Mouse (Mus musculus) myocyte (in vitro differentiated cells): ENCODE results near the gene Crygn. TPM values are rescaled to one million over a fixed set of nuclear protein-coding genes. Genes with fewer than 3 reads are reported as not detected.

Experiments used
- H3K27me3 ChIP-seq: one replicate; pipeline ENCODE4 v1.6.1; 2011; ENCODE audit not compliant: control insufficient read depth, insufficient read depth, insufficient read length
- H3K36me3 ChIP-seq: one replicate; pipeline ENCODE4 v1.6.1; 2011; ENCODE audit not compliant: control insufficient read depth, insufficient read depth
- H3K4me2 ChIP-seq: one replicate; pipeline ENCODE4 v1.6.1; 2011; ENCODE audit warnings: low read depth, control low read depth
- H3K4me3 ChIP-seq: one replicate; pipeline ENCODE4 v1.5.1; 2011; ENCODE audit warnings: mild to moderate bottlenecking, control low read depth, moderate library complexity
- H3K79me2 ChIP-seq: one replicate; pipeline ENCODE4 v1.6.1; 2011; ENCODE audit not compliant: control insufficient read depth, insufficient read depth
- H3ac ChIP-seq: one replicate; pipeline ENCODE4 v1.6.1; 2011; ENCODE audit not compliant: control insufficient read depth, insufficient read length
- CEBPB ChIP-seq: IDR thresholded peaks from 2 replicates; pipeline ENCODE4 v1.6.1; 2011; ENCODE audit warnings: mild to moderate bottlenecking, moderate library complexity; ENCODE audit not compliant: poor library complexity, insufficient read depth, severe bottlenecking
- E2F4 ChIP-seq: IDR thresholded peaks from one replicate; pipeline ENCODE4 v1.6.1; 2011; ENCODE audit warnings: mild to moderate bottlenecking, control low read depth, moderate library complexity; ENCODE audit not compliant: insufficient read depth
- MAX ChIP-seq: IDR thresholded peaks from one replicate; pipeline ENCODE4 v1.6.1; 2011; ENCODE audit warnings: low read depth, mild to moderate bottlenecking, control low read depth
- MYOD1 ChIP-seq, 3 experiments: IDR thresholded peaks; one replicate each; pipeline ENCODE4 v1.6.1; 2011; ENCODE audit warnings: control low read depth in 2 of 3, low read depth in 2 of 3, mild to moderate bottlenecking in 2 of 3, moderate library complexity in 1 of 3; ENCODE audit not compliant: insufficient read length in 2 of 3, control insufficient read depth in 1 of 3
- MYOG ChIP-seq, 3 experiments: IDR thresholded peaks; one replicate each; pipeline ENCODE4 v1.6.1; 2011; ENCODE audit warnings: control low read depth in 2 of 3, low read depth in 2 of 3, mild to moderate bottlenecking in 2 of 3; ENCODE audit not compliant: insufficient read length in 2 of 3, control insufficient read depth in 1 of 3, insufficient read depth in 1 of 3
- POLR2A ChIP-seq: IDR thresholded peaks from one replicate; pipeline ENCODE4 v1.6.1; 2011; ENCODE audit warnings: low read depth, mild to moderate bottlenecking, control low read depth, moderate library complexity; ENCODE audit not compliant: insufficient read length
- POLR2AphosphoS2 ChIP-seq: IDR thresholded peaks from one replicate; pipeline ENCODE4 v1.6.1; 2011; ENCODE audit warnings: low read depth, control low read depth; ENCODE audit not compliant: insufficient read length
- REST ChIP-seq: IDR thresholded peaks from one replicate; pipeline ENCODE4 v1.6.1; 2011; ENCODE audit warnings: mild to moderate bottlenecking, control low read depth, moderate library complexity; ENCODE audit not compliant: insufficient read depth, insufficient read length
- SRF ChIP-seq: IDR thresholded peaks from one replicate; pipeline ENCODE4 v1.6.1; 2011; ENCODE audit warnings: low read depth; ENCODE audit not compliant: control insufficient read depth, insufficient read length
- TCF12 ChIP-seq: IDR thresholded peaks from one replicate; pipeline ENCODE4 v1.6.1; 2011; ENCODE audit warnings: mild to moderate bottlenecking, control low read depth; ENCODE audit not compliant: poor library complexity, insufficient read depth, severe bottlenecking
- TCF3 ChIP-seq: IDR thresholded peaks from one replicate; pipeline ENCODE4 v1.6.1; 2011; ENCODE audit warnings: low read depth, control low read depth; ENCODE audit not compliant: insufficient read length
- USF1 ChIP-seq: IDR thresholded peaks from one replicate; pipeline ENCODE4 v1.6.1; 2011; ENCODE audit warnings: low read depth, mild to moderate bottlenecking, control low read depth, moderate library complexity
- polyA plus RNA-seq: library from polyadenylated mRNA; unstranded; fragments of >200 nt; fragmentation: generic; extraction: Trizol; gene quantifications from one replicate; pipeline ENCODE4 v1.2.1, GENCODE M21; 2012; ENCODE audit warnings: missing spikeins

The Crygn gene
- polyA plus RNA-seq, 1 experiment: not detected

DNA sequence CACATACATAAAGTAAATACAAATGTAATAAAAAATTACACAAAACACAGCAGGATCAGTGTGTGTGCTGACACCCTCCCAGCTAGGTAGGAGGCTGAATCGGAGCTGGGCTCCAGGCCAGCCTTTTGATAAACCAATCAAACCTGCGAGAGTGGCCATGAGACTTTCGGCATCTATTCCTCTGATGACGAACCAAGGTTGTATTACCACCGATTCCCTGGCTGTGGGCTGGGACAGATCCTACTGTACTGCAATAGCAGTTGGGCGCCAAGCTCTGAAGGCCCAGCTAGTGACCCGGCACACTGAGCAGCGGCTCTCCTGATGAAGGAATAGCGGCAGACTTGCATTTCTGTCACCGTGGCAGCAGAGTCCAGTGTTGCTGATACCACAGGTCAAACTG, 40.8 kb upstream of the Crygn start:
- H3K36me3 ChIP-seq: peaks cover 12% of the 10 kb centered on the region
- TF ChIP-seq TCF3 (no peak), POLR2AphosphoS2 (no peak), E2F4 (no peak), POLR2A (no peak)
- no peaks in the 10 kb centered on the region for H3K27me3 ChIP-seq
- no peak overlapping the region for H3K4me2 ChIP-seq
- no peak overlapping the region for H3ac ChIP-seq
- H3K79me2 ChIP-seq: no peaks in the 10 kb centered on the region
- no peak overlapping the region for H3K4me3 ChIP-seq

DNA sequence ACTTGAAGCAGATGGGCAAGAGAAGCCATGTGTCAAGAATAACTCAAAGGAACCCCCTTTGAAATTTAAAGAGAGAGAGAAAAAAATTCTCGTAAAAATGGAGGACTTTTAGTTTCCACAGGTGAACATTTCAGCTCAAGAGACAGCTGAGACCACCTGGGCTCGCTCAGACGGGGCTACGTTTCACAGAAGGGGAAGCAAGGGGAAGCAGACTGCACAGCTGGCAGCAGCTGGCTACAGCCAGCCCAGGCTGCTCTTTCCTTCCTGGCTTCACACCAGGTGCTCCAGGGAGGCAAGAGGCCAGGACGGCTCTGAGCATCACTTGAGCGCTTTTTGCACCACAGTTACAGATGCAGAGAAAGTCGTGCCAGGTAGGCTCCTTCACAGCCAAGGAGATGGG, 40.0 kb upstream of the Crygn start:
- no peak for TF ChIP-seq POLR2AphosphoS2
- Histone ChIP-seq H3K36me3 (peaks cover 6% of the 10 kb centered on the region), H3K4me3 (no peak overlapping the region), H3K4me2 (no peak overlapping the region), H3K27me3 (no peaks in the 10 kb centered on the region), H3K79me2 (no peaks in the 10 kb centered on the region), H3ac (no peak overlapping the region)

DNA sequence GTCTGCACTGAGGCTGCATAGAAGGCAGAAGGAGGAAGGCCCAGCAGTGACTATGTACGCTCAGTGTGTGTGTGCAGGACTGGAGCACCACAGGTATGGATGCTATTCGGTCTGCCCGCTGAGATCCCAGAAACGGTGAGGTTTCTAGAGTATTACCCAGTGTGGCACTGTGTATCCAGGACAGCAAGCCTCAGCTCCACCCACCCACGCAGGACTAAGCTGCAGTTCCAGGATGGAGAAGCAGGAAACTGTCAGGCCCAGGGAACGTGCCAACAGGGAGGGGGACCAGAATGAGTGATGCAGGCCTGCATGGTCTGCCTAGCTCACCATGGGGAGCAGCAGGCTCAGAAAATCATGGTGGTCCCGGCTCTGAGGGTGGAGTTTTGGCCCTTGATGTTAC, 35.2 kb upstream of the Crygn start:
- no peak for TF ChIP-seq SRF
- no peak for TF ChIP-seq USF1
- no peak for TF ChIP-seq MYOD1 (IDR thresholded peaks at IDR 0.05; ENCODE audit: control insufficient read depth in 1 of 3, insufficient read length in 2 of 3, low read depth in 2 of 3)
- TF ChIP-seq E2F4: no peak
- TF ChIP-seq POLR2A: no peak
- TF ChIP-seq POLR2AphosphoS2: no peak
- no peak for TF ChIP-seq TCF3
- no peak for TF ChIP-seq MYOG (IDR thresholded peaks at IDR 0.05; ENCODE audit: control insufficient read depth in 1 of 3, insufficient read depth in 1 of 3, insufficient read length in 2 of 3, low read depth in 2 of 3)
- no peaks in the 10 kb centered on the region for H3K27me3 ChIP-seq

DNA sequence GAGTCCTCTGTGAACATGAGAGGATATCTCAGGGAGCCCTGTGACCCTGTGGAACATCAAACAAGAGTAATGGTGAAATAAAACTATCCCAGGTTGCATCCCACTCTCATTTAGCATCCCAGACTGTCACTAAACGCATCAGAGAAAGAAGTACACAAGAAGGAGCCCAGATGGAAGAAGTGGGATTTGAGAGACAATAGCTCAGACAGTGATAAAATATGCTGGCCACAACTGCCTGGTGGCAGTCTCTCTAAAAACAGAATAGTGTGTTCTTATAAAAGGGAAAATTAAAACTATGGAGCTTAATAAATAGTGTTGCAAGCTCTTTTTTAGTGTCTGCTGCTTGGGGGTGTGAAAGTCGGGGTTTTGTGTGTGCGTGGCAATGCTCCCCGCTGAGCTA, 25.1 kb upstream of the Crygn start:
- no peak overlapping the region for H3K4me2 ChIP-seq
- TF ChIP-seq E2F4 (no peak), SRF (no peak), TCF12 (no peak), POLR2AphosphoS2 (no peak), POLR2A (no peak)

More for the DNA sequence above, 35.2 kb upstream of the Crygn start:
- no peak overlapping the region for H3ac ChIP-seq
- H3K36me3 ChIP-seq: no peaks in the 10 kb centered on the region
- no peak overlapping the region for H3K4me2 ChIP-seq
- H3K4me3 ChIP-seq: no peak overlapping the region
- no peaks in the 10 kb centered on the region for H3K79me2 ChIP-seq

DNA sequence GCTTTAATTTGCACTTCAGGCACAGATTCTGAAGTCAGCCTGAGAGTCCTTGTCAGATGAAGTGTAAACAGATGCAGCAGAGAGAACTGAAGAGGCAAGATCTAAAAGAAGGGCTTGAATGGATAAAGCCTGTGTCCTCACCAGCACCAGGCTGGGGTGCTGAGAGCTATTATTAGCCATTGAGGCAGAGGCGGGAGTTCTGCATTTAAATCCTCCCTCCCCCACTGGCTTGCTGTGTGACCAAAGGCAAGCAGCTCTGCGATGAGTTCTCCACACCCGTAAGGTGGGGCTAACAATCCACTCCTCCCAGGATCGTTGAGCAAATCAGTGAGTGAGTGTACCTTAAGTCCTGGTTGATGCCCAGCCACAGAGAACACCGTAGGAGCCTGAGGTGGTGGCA, 23.2 kb upstream of the Crygn start:
- no peaks in the 10 kb centered on the region for H3K79me2 ChIP-seq
- H3K36me3 ChIP-seq: no peaks in the 10 kb centered on the region
- H3ac ChIP-seq: no peak overlapping the region
- H3K4me3 ChIP-seq: no peak overlapping the region
- TF ChIP-seq POLR2A: no peak
- no peak for TF ChIP-seq CEBPB
- TF ChIP-seq USF1: no peak
- no peak overlapping the region for H3K4me2 ChIP-seq
- H3K27me3 ChIP-seq: peaks cover 28% of the 10 kb centered on the region

More for the DNA sequence above, 25.1 kb upstream of the Crygn start:
- Histone ChIP-seq H3K4me3 (no peak overlapping the region), H3K79me2 (no peaks in the 10 kb centered on the region), H3ac (no peak overlapping the region), H3K36me3 (no peaks in the 10 kb centered on the region), H3K27me3 (peaks cover 24% of the 10 kb centered on the region)

DNA sequence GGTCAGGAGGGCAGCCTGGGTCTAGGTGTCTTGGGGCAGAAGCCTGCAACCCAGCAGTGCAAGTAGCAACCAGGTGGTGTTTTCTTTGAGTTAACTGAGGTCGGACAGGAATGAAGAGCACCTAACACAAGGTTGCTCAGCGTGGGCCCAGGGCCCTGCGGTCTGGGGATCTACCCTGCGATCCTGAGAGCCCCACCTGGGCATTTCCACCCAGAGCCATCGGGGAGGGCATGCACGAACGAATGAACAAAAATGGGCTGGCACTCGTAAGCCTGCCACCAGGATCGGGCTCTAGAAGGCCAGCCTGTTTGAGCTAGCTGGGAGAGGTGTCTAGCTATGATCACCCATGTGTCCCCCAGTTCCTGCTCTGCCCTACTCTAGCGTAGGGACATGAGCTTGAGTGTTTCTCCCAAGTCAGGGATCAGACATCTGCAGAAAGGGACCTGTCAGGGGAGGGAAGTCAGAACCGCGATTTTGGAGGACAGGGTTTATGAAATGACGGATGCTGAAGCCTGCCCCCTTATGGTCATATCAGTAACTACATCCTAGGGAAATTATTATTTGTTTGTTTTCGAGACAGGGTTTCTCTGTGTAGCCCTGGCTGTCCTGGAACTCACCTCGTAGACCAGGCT, 22.2 kb upstream of the Crygn start:
- Histone ChIP-seq H3K4me3 (no peak overlapping the region), H3K36me3 (no peaks in the 10 kb centered on the region), H3K27me3 (peaks cover 28% of the 10 kb centered on the region), H3K79me2 (no peaks in the 10 kb centered on the region), H3ac (no peak overlapping the region), H3K4me2 (no peak overlapping the region)
- TF ChIP-seq CEBPB (no peak), TCF3 (no peak), MYOG (IDR thresholded peaks at IDR 0.05; ENCODE audit: control insufficient read depth in 1 of 3, insufficient read depth in 1 of 3, insufficient read length in 2 of 3, low read depth in 2 of 3) (no peak), TCF12 (no peak), SRF (no peak), USF1 (no peak), MYOD1 (IDR thresholded peaks at IDR 0.05; ENCODE audit: control insufficient read depth in 1 of 3, insufficient read length in 2 of 3, low read depth in 2 of 3) (no peak), POLR2AphosphoS2 (no peak), POLR2A (no peak), MAX (no peak), E2F4 (no peak), REST (no peak)
